Mouse (Mus musculus) liver (tissue): ENCODE measurements around the gene Tmem156.

Source experiments
- DNase-seq: peaks from one replicate; pipeline ENCODE4 v3.0.0-alpha.2; 2020; ENCODE audit warnings: mixed read lengths

The Tmem156 gene

DNA sequence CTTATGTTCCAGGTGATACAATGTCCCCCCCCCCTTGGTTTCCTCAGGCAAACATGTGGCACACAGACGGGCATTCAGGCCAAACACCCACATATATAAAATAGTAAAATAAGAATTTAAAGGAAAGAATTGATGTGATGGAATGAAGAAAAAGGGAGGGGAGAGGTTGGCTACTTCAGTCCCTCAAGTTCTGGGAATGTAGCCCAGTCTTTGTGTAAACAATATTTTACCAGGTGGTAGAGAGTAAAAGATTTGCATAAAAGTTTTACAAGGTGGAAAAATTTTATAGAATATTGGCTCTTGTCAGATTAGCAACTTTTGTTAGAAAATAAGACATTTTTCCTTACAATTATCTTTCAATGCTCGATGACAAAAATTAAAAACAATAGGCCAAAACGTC lies 4.9 kb upstream of the Tmem156 start:
- no peak for DNase-seq

DNA sequence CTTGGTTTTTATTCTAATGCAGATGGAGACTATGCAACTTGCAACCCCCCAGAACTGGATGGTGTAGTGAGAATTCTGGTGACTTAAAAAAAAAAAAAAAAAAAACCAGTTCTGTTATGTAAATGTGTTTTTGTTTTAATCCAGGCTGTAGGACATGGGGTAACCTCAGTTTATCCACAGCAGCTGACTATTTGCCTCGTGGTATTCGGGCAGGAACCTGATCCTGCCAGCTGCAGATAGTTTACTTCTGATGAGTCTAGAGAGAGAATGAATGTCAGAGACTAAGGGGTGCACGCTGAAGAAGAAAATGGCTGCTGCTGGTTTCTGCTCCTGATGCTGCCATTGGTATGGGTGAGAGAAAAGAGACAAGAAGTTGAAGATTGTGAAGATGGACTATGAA lies 4.2 kb upstream of the Tmem156 start:
- DNase-seq, result no peak

DNA sequence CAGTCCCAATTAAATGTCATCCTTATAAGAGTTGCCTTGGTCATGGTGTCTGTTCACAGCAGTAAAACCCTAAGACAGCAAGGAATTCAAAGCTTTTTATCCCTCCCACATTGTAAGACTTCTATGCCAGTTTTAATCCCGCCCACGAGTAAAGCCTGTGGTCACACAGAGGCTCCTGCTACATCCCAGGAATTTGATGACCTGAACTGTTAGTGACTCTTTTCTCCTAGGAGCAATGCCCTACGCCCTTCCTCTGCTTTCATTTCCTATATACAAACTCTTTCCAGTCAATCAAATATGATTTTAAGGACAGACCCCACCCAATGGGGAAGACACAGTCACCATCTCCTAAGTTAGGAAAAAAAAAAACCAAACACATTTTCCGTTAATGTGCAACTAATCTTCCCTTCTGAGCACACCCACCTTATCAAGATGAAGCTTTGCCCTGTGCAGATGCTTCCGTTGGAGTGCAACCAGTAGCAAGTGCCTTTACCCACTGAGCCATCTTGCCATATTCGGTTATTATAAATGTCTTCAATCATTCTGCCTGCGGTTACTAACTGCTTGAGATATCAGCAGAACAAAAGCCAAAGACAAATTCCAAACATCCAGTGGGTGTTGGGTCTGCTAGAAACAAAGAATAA lies 3.1 kb upstream of the Tmem156 start:
- DNase-seq, result no peak

DNA sequence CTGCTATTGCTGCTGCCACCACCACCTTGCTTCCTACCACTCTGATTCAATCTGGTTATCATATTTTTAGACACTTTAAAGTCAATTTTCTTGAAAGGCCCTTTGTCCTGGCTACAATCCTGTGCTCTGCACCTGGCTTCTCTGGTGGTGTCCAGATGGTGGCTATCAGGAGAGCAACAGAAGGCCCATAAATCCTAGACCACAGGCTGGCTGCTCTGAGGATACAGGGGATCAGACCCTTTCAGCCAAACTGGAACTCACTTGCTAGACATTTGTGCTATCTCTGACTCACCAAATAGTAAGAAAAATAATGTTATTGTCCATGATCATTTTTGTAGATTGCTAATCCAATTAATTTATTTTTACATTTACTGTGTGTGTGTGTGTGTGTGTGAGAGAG lies 1.8 kb upstream of the Tmem156 start:
- no peak for DNase-seq

DNA sequence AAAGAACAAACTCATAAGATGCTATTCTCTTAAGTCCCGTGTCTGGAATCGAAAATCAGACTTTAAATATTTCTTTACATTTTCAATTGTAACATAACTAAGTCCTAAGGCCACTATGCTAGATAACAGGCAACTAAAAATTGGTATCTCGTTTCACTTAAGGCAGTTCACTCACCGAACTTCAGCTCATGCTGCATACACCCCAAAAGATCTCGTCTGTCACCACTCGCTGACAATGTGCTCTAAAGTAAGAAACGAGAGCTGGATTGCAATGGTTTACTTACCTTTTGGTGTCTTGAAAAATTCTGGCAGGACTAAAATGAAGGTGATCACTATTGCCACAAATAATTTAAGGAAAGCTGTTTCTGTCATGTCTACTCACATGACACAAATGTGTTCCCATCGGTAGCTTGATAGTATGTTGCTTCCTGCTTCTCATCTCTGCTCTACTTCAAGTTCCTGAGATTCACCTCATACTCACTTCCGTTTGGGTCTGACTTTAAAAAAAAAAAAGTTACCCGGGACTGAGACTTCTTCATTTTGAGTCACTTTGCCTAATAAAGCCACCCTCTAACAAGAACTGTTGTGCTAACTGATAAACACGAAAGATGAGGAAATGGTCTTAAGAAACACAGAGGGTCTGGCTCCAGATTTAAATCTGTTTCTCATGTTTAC lies 611 bp downstream of the Tmem156 start:
- no peak for DNase-seq

DNA sequence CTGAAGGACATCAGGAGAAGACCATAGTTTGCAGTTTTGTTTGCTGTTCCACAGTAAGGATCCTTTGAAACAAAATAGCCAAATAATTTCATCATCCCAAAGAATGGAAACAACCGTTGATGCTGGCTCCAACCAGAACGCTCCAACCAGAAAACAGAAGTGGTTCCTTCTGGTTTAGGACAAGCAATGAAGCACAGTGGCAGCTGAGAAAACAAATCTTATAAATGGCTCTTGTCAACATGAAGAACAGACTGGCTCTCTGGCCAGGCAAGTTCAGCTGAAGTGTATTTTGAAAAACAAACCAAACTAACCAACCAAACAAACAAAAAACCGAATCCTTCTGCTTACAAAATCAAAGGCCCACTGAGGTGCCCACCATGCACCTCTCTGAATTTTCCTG lies 2.2 kb downstream of the Tmem156 start:
- no peak for DNase-seq

DNA sequence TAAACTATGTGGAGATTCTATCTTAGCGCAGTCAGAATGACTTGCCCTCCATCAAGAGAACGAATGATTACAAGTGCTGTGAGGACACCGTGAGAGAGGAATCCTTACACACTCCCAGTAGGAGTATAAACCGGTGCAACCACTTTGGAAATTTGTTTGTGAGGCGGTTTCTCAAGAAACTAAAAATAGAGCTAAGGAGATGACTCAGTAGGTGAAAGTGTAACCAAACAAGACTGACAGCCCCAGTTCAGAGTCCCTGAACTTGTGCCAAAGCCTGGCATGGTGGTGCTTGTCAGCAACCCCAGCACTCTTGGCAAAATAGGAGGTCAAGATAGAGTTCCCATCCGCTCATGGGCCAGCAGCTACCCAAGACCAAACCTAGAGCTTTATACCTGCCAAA lies 5.4 kb downstream of the Tmem156 start:
- no peak for DNase-seq

DNA sequence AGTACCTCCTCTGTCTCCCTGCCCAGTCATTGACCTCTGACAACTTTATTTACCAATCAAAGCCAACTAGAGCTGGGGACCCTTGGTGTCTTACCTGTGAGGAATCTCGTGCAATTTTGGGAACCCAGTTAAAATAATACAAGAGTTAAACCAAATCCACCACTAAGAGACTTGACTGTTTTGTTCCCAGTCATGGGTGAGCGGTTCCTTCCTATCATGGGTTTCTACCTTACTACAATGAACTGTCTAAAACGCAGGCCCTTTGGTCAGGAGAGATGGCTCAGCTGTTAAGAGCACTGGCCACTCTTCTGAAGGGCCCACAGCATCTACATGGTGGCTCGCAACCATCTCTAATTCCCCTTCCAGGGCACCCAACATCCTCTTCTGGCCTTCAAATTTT lies 10.1 kb downstream of the Tmem156 start:
- DNase-seq, result no peak

DNA sequence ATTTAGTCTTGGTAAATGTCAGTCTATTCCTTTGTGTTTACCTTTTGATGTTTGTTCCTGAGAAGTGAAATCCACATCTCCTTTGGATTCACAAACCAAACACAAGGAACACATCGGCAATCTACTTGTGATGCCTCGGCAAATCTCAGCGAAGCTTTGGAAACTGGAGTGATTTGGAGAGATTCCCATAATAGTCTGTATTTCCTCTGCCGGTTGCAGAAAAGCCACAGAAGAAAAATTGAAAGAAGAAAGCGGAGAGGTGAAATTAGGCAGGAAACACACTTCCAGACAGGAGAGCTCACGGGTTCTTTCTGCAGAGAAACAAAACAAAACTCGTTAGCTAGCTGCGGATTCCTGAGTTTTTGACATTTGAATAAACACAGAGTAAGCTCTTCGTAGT lies 12.1 kb downstream of the Tmem156 start:
- no peak for DNase-seq

DNA sequence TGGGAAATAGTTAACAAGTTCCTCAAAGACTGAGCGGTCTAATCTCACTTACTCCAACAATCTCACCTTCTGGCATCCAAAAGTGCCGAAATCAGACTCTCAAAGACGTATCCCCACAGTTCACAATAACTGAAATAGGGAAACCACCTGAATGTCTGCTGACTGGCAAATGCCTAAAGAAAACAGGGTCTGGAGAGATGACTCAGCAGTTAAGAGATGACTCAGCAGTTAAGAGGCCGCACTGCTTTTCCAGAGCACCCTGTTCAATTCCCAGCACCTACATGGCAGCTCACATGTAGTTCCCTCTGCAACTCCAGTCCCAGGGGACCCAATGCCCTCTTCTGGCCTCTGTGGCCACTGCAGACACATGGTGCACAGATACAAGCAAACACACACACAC lies 13.9 kb downstream of the Tmem156 start:
- no peak for DNase-seq

DNA sequence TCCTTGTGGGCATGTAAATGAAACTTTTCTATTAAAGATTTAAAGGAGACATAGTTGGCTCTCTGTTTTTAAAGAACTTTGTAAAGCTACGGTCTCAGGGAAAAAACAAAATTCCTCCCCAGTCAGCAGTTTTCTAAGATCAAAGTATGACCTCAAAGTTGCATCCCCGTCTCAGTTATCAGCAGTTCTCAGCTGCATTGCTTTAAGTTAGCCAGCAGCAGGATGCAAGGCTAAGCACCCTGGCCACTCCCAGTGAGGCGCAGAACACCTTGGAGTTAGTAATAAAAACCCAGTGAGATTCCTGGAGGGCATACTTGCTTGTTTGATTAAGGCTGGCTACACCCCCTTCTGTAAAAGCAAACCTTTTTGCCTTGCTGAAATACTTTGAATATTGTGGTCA lies 15.2 kb downstream of the Tmem156 start:
- DNase-seq, result no peak

DNA sequence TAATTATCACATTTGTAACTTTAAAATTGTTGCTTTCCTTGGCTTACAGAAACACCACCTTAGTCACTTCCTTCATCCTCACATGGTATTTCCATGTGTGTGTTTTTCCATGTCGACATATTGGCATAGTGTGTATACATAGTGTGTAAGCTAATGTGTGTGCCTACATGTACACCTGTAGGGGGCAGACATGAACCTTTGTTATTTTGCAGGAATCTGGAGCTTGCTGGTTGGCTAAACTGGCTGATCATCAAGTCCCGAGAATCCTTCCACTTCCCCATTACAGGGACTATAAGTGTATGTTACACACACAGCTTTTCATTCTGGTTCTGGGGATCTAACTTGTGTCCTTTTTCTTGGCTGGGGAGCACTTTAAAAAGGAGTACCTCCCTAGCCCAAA lies 15.8 kb downstream of the Tmem156 start:
- DNase-seq, result no peak

DNA sequence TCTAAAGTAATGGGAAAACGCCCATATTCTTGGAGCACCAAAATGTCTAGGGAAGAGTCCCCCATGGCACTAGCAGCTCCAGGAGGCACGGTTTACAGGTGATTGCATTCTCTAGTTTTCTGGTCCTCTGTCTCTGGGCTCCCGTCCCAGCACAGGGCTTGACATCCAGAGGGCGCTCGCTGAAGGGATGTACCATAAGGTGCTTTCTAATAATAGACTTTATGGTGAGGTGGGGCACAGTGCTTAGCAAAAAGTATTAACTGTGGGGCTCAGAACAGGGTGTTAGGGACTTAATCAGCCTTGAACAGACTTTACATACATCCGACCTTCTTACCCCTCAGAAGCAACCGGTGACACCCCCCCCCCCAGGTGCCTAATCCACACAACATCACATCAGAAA lies 17.2 kb downstream of the Tmem156 start:
- DNase-seq, result no peak

DNA sequence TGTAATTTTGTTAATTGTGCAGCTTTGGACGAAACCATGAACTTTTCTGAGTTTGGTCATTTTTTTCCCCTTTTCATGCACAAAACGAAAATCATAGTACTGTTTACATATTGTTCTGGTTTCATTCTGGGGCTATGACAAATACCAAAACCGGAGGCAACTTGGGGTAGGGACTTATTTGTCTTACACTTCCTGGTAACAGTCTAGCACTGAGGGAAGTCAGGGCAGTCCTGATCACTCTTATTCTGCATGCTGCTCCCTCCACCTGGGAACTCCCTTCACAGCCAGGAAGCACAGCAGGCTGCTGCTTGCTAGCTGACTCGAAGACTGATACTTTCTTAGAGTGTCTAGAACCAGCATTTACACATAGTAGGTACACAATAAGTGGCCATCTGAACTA lies 18.7 kb downstream of the Tmem156 start:
- no peak for DNase-seq

DNA sequence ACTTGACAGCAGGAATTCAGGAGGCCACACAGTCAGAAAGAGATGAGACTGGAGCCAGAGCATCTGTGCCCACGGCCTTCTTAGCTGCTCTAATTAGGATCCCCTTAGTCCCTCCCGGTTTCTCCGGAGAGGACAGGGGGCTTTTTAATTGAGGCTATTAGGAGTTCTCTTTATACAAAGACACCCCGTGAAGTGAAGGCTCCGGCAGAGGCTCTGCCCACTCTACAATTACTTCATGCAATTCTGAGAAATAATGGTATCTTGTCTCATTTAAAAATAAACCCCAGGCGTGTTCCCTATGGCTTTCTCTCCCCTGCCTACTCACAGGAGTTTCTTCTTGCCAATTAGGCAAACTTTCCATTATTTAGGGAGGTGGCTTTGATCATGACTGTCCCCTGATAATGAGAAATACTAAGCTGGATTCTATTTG lies 20.2 kb downstream of the Tmem156 start:
- DNase-seq, result no peak

DNA sequence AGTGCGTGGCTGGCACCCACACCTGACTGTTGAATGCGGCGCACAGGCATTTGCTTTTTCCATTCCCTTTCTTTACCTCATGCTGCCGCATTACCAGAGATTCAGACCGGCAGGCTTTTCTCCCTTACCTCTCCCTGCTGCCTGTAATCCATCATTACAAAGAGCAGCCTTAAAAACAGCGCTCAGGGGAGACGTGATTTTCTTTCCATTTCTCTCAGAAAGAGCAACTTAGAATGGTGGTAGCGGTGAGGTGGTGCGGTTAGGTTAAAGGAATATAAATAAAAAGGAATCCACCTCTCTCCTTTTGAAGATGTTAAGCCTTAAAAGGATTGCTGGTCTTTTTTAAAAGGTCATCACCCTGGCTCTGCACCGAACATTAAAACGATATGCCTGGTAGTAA lies 22.1 kb downstream of the Tmem156 start:
- DNase-seq, result no peak

DNA sequence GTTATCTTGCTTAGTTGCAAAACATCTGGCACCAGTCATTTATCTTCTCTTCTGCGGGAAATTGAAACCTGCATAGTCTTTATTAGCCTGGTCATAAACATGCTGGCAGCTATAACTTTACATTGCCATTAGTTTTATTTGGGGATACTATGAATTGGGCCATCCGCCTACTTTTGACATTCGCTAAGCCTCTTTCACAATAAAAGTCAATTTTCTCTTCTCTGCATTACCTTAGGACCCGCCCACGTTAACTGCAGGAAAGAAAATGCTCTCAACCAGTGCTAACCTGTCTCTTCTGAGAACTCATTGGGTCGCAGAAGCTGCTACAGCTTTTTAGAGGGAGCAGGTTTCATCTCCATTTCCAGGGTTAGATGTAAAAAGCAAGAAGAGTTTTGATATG lies 23.8 kb downstream of the Tmem156 start:
- DNase-seq, result no peak

DNA sequence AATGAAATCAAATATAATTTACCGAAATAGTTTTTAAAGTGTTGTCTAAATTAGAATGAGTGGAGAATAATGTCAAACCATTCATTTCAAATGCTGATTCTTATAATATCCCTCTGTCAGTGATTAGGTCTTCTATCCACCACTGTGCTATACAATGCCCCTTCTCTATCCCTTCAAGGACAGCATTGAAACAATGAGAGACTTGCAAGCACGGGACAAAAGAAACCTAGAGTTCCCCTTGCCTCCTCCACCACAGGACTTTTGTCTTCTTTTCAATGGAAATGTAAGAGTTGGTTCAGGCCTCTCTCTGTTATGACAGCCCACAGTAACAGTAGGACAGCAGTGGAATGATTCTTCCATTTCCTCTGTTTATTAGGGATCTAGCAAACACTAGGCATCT lies 28.7 kb downstream of the Tmem156 start:
- no peak for DNase-seq

DNA sequence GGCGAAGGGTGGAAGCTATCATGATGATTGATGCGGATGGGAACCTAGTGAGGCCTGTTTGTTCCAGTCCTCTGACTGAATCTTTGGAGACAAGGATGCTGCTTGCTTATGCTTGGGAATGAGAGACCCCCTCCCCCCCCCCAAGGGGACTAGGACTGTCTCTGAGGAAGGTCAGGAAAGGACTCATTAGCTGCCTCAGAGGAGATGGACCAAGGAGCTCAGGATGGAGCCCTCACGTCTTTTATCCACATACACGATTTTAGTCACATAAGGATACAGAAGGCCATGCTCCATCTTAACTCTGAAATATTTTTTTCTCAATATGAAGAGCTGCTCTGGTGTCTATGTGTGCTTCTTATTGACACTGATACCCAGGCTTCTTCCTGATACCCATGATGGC lies 29.7 kb downstream of the Tmem156 start:
- DNase-seq, result no peak

DNA sequence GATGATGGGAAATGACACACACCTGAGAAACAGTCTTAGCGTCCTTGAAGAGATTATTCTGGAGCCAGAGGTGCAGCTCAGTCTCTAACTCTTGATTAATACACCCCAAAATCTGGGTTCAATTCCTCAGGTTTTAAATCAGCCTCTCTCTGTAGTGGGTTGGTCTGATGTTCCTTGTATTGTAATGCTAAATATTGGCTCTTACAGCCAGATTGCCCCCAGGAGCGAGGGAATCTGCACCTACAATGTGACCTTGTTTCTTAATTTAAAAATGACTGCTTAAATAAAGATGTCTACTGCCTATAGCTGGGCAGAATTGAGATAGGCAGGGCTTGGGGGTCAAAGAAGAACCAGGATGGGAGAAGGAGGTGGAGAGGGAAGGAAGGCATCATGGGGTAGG lies 32.1 kb downstream of the Tmem156 start:
- no peak for DNase-seq

DNA sequence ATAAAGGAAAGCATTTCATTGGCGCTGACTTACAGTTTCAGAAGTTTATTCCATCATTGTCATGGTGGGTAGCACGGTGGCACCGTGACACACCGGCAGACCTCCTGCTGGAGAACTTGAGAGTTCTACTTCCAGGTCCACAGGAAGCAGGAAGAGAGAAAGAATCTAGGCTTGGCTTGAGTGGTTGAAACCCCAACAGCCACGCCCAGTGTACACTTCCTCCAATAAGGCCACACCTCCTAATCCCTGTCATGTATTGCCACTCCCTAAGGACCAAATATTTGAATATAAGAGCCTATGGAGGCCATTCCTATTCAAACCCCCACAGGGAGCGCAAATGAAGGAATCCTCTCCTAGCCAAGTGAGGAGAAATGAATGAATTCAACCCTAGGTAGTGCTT lies 34.3 kb downstream of the Tmem156 start:
- no peak for DNase-seq

DNA sequence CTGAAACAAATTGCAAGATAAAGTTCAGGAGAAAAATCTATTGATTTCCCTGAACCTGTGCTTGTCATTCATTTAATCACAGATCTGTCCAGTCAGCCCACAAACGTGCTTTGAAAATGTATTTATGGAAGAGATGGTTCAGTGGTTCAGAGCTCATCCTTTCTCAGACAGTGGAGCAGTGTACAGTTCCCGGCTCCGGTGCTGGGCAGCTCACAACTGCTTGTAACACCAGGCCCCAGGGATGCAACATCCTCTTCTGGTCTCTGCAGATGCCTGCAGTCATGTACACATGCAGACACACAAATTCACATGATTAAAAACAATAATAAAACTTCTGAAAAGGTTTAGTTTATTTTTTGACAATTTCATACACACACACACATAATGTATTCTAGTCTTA lies 40.4 kb downstream of the Tmem156 start:
- no peak for DNase-seq

DNA sequence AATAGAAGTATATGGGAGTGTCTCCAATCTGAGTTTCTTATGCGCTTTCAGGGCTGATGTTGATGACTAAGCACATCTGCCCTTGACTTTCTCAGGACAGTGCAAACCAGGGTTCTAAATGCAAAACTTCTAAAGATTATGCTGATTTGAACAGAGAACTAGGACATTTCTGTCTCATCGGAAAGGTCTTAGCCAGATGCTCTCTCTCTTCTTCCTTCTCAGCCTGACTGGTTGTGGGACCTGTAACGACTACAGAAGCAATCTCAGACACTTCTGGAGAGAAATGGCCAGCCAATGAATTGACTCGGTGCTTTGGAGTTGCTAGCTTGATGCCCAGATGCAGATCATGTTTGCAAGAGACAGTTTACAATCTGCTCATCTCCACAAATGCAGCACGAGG lies 42.1 kb downstream of the Tmem156 start:
- no peak for DNase-seq

DNA sequence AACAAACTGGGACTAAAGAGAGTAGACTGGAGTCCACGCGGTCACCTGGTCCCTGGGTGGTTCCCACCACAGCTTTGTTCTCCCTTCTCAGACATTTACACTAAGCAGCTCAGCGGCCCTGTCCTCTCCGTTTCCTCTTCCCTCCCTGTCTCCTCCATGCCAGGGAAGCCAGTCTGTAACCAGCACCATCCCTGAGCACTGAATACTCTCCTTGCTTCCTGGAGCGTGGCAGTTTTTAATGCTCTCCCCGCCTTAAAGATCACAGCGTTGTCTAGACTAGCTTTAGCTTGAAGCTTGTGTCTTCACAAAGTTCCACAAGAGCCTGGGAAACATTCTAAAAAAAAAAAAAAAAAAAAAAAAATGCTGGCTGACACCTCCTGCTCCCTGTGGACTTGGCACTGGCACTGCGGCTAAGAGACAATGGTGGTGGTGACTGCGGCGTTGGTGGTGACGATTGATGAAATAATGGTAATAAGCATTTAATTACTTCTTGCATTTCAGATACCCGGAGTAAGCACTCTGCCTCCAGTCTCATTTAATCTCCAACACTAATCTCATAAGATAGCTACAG lies 44.6 kb downstream of the Tmem156 start:
- DNase-seq, result no peak
